Mouse (Mus musculus): ENCODE data around the gene Mbtps1. TPM values are rescaled to one million over a fixed set of nuclear protein-coding genes. Genes with fewer than 3 reads are reported as not detected.

Mbtps1 gene
- polyA plus RNA-seq, 1 experiment, result 72.7 TPM

DNA sequence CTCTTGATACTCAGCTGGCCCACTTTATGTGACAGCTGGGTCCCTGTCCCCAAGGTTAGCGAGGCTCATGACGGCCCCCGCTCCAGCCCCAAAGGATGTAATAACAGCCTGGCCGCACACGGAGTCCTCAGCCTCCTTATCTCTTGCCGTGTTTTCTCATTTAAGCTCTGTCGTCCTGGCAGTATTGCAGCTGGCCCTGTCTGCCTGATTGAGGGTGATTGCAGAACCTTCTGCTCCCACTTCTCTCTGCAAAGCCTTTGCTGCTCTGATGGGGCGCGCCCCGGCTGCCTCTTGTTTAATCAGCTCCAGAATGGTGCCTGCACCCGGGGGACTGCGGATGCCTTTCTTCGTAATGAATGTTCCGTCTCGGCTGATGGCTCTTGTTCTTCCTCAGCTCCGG, 98.8 kb downstream of the Mbtps1 start:
- H3K27me3 ChIP-seq (ENCODE audit: control insufficient read depth, insufficient read depth, insufficient read length), result peaks cover 69% of the 10 kb centered on the region
- no peaks in the 10 kb centered on the region for H3K79me2 ChIP-seq (ENCODE audit: control insufficient read depth, insufficient read depth)

More for the DNA sequence above, 98.8 kb downstream of the Mbtps1 start:
- TF ChIP-seq MYOG (IDR thresholded peaks at IDR 0.05; ENCODE audit: control insufficient read depth, extremely low read depth, insufficient read length), result no peak
- TF ChIP-seq MYOD1 (IDR thresholded peaks at IDR 0.05; ENCODE audit: control insufficient read depth, insufficient read length, low read depth), result no peak
- TF ChIP-seq FOSL1 (IDR thresholded peaks at IDR 0.05; ENCODE audit: insufficient read depth, low read length, poor library complexity, severe bottlenecking), result no peak
- TF ChIP-seq USF1 (IDR thresholded peaks at IDR 0.05; ENCODE audit: low read depth), result no peak
- TF ChIP-seq MAX (IDR thresholded peaks at IDR 0.05), result no peak
- no peak for TF ChIP-seq CEBPB (IDR thresholded peaks at IDR 0.05; ENCODE audit: low read depth)
- TF ChIP-seq CTCF (IDR thresholded peaks at IDR 0.05; ENCODE audit: control insufficient read depth, insufficient read depth, insufficient read length), result no peak
- Histone ChIP-seq H3K79me3 (ENCODE audit: low read depth) (no peaks in the 10 kb centered on the region), H3ac (ENCODE audit: control insufficient read depth, insufficient read length, low read depth) (no peak overlapping the region), H3K4me3 (ENCODE audit: insufficient read depth, poor library complexity, severe bottlenecking) (no peak overlapping the region), H3K36me3 (ENCODE audit: control insufficient read depth, insufficient read depth) (no peaks in the 10 kb centered on the region)

Other genes with a start within 250 kb of the Mbtps1 start
- 135 TPM for gene Hsbp1, start 214.2 kb downstream of the Mbtps1 start, polyA plus RNA-seq (2012; fragmentation: generic; extraction: Trizol)
- 7.5 TPM for gene Mlycd, start 163.9 kb downstream of the Mbtps1 start, polyA plus RNA-seq (2012; fragmentation: generic; extraction: Trizol)
- 18.1 TPM for gene Osgin1, start 124.6 kb downstream of the Mbtps1 start, polyA plus RNA-seq (2012; fragmentation: generic; extraction: Trizol)
- not detected for gene Necab2, start 112.0 kb downstream of the Mbtps1 start, polyA plus RNA-seq (2012; fragmentation: generic; extraction: Trizol)
- gene Slc38a8, start 57.0 kb downstream of the Mbtps1 start, polyA plus RNA-seq (2012; fragmentation: generic; extraction: Trizol), result not detected
- gene Hsdl1, start 16.4 kb upstream of the Mbtps1 start, polyA plus RNA-seq (2012; fragmentation: generic; extraction: Trizol), result 11.0 TPM
- gene Dnaaf1, start 16.5 kb upstream of the Mbtps1 start, polyA plus RNA-seq (2012; fragmentation: generic; extraction: Trizol), result 0.01 TPM
- gene Taf1c, start 46.5 kb upstream of the Mbtps1 start, polyA plus RNA-seq (2012; fragmentation: generic; extraction: Trizol), result 8.1 TPM
- gene Adad2, start 54.0 kb upstream of the Mbtps1 start, polyA plus RNA-seq (2012; fragmentation: generic; extraction: Trizol), result not detected
- not detected for gene Kcng4, start 76.9 kb upstream of the Mbtps1 start, polyA plus RNA-seq (2012; fragmentation: generic; extraction: Trizol)
- not detected for gene Wfdc1, start 107.6 kb upstream of the Mbtps1 start, polyA plus RNA-seq (2012; fragmentation: generic; extraction: Trizol)
- gene Atp2c2, start 141.3 kb upstream of the Mbtps1 start, polyA plus RNA-seq (2012; fragmentation: generic; extraction: Trizol), result 0.02 TPM
- gene Tldc1, start 219.7 kb upstream of the Mbtps1 start, polyA plus RNA-seq (2012; fragmentation: generic; extraction: Trizol), result 6.6 TPM

Measured in C2C12 (cell line).